Mouse (Mus musculus) left cerebral cortex, adult 2 months (tissue): ENCODE measurements around the gene Gpa33. TPM values are rescaled to one million over a fixed set of nuclear protein-coding genes. Genes with fewer than 3 reads are reported as not detected.

ENCODE experiments used
- DNase-seq, 2 experiments: peaks; one replicate each; pipeline ENCODE4 v3.0.0; 2021 to 2022; ENCODE audit warnings: low spot score in 2 of 2, mixed read lengths in 1 of 2; ENCODE audit errors: extremely low spot score in 1 of 2
- H3K27ac ChIP-seq: fragments of 200-600 bp; 2 replicates; pipeline ENCODE4 v1.8.1; 2022
- H3K4me3 ChIP-seq: fragments of 200-600 bp; 2 replicates; pipeline ENCODE4 v1.8.1; 2022
- CTCF ChIP-seq: fragments of 200-600 bp; IDR thresholded peaks from 2 replicates; pipeline ENCODE4 v1.8.1; 2022; ENCODE audit warnings: antibody characterized with exemption, mild to moderate bottlenecking, moderate library complexity
- intact Hi-C: fragments of 180-260 bp; cut with DNase I; formaldehyde crosslinking; loops from one replicate; pipeline ENCODE4 v1.15.1; 2025
- total RNA-seq, 2 experiments: library from RNA; stranded (reverse); gene quantifications; 2 replicates each; pipeline ENCODE4 v1.2.3; 2021

Gpa33 gene
- total RNA-seq, 2 experiments from 2014 or later: not detected

GRCm38 (mm10) chr1:166214181-166214580, 84.1 kb downstream of the Gpa33 start:
- intact Hi-C loops: loop anchor here (2.0 kb wide), 1 partner anchor 105 kb away; no protein-coding TSS in a partner anchor
- DNase-seq: no peak
- peak; percentile 54 for TF ChIP-seq CTCF
- Histone ChIP-seq H3K4me3 (no peak overlapping the region), H3K27ac (no peak overlapping the region)

Other genes starting within 250 kb of the Gpa33 start
- gene Pou2f1, start 127.6 kb upstream of the Gpa33 start, total RNA-seq: 10 to 100 TPM; 18.0 to 22.8 TPM
- gene Dusp27, start 2.3 kb upstream of the Gpa33 start, total RNA-seq: under 1 TPM; 0.12 to 0.16 TPM
- not detected for gene Mael, start 108.5 kb downstream of the Gpa33 start, total RNA-seq
- 100 to 1,000 TPM; 111 to 119 TPM for gene Ildr2, start 123.9 kb downstream of the Gpa33 start, total RNA-seq
- 10 to 100 TPM; 35.2 to 36.9 TPM for gene Tada1, start 248.9 kb downstream of the Gpa33 start, total RNA-seq